Mouse (Mus musculus): ENCODE results near the gene Chd5. TPM values are rescaled to one million over a fixed set of nuclear protein-coding genes. Genes with fewer than 3 reads are reported as not detected.

The Chd5 gene
- polyA plus RNA-seq, 1 experiment: 0.28 TPM

- no peak for DNase-seq (ENCODE audit: low read depth)
These were observed 17.2 kb downstream of the Chd5 start for GRCm38 (mm10) chr4:152355672-152356071.

GRCm38 (mm10) chr4:152359700-152360099 is 21.2 kb downstream of the Chd5 start:
- DNase-seq (ENCODE audit: low read depth): no peak

- no peak for DNase-seq (ENCODE audit: low read depth)
These were observed 22.4 kb downstream of the Chd5 start for GRCm38 (mm10) chr4:152360855-152361254.

GRCm38 (mm10) chr4:152362180-152362579 is 23.7 kb downstream of the Chd5 start:
- DNase-seq (ENCODE audit: low read depth): no peak

- no peak for DNase-seq (ENCODE audit: low read depth)
These were observed 26.8 kb downstream of the Chd5 start for GRCm38 (mm10) chr4:152365228-152365627.

GRCm38 (mm10) chr4:152382528-152383252 is 44.2 kb downstream of the Chd5 start:
- no peak for DNase-seq (ENCODE audit: low read depth)

- no peak for DNase-seq (ENCODE audit: low read depth)
These were observed 47.2 kb downstream of the Chd5 start for GRCm38 (mm10) chr4:152385644-152386043.

- no peak for DNase-seq (ENCODE audit: low read depth)
These were observed 53.7 kb downstream of the Chd5 start for GRCm38 (mm10) chr4:152392192-152392591.

GRCm38 (mm10) chr4:152392627-152393026 is 54.2 kb downstream of the Chd5 start:
- no peak for DNase-seq (ENCODE audit: low read depth)

- no peak for DNase-seq (ENCODE audit: low read depth)
These were observed 60.5 kb downstream of the Chd5 start for GRCm38 (mm10) chr4:152398926-152399325.

GRCm38 (mm10) chr4:152405143-152405542 is 66.7 kb downstream of the Chd5 start:
- no peak for DNase-seq (ENCODE audit: low read depth)

- no peak for DNase-seq (ENCODE audit: low read depth)
These were observed 67.3 kb downstream of the Chd5 start for GRCm38 (mm10) chr4:152405671-152406201.

GRCm38 (mm10) chr4:152406531-152406930 is 68.1 kb downstream of the Chd5 start:
- no peak for DNase-seq (ENCODE audit: low read depth)

GRCm38 (mm10) chr4:152410961-152411360 is 72.5 kb downstream of the Chd5 start:
- no peak for DNase-seq (ENCODE audit: low read depth)

- DNase-seq (ENCODE audit: low read depth): no peak
These were observed 74.2 kb downstream of the Chd5 start for GRCm38 (mm10) chr4:152412524-152413080.

- no peak for DNase-seq (ENCODE audit: low read depth)
These were observed 80.0 kb downstream of the Chd5 start for GRCm38 (mm10) chr4:152418229-152419060.

GRCm38 (mm10) chr4:152423576-152423975 is 85.1 kb downstream of the Chd5 start:
- DNase-seq (ENCODE audit: low read depth): no peak

GRCm38 (mm10) chr4:152424341-152424740 is 85.9 kb downstream of the Chd5 start:
- DNase-seq (ENCODE audit: low read depth): no peak

GRCm38 (mm10) chr4:152424922-152425321 is 86.5 kb downstream of the Chd5 start:
- DNase-seq (ENCODE audit: low read depth): no peak

- DNase-seq (ENCODE audit: low read depth): no peak
These were observed 89.8 kb downstream of the Chd5 start for GRCm38 (mm10) chr4:152428259-152428658.

GRCm38 (mm10) chr4:152432308-152432707 is 93.9 kb downstream of the Chd5 start:
- DNase-seq (ENCODE audit: low read depth): no peak

GRCm38 (mm10) chr4:152434836-152435235 is 96.4 kb downstream of the Chd5 start:
- DNase-seq (ENCODE audit: low read depth): no peak
